Mouse (Mus musculus): ENCODE data around the gene Tap1. TPM values are rescaled to one million over a fixed set of nuclear protein-coding genes. Genes with fewer than 3 reads are reported as not detected.
A peak's percentile ranks its signal among the peaks of the same experiment; 100 is the strongest.

Gene Tap1
- total and polyA plus RNA-seq, 3 experiments: 102 to 184 (median 157) TPM

DNA sequence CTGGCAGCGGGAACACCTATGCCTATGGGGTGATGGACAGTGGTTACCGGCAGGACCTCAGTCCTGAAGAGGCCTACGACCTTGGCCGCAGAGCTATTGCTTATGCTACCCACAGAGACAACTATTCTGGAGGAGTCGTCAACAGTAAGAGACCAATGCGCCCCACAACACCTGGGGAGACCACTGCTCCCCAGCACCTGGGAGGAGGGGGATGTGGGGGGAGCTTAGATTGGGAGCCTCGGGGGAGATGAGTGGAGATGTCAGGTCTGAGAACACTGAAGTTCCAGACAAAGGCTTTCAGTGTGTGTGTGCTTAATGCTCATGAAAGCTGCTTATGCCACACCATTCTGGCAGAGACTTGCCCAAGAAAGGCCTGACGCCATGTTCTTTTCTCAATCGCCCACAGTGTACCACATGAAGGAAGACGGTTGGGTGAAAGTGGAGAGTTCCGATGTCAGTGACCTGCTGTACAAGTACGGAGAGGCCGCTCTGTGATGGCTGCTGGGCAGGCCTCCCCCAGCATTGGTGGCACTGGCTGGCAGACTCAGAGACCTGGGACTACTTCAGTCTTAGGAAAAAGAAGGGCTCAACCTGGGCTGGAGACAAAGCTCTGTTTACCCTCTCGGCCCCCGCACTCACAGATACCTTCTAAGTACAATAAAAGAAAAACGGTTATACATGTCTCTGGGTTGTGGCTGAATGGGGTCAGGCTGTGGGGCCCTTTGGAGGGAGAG lies 13.6 kb downstream of the Tap1 start:
- Histone ChIP-seq H3K4me3 (replicated peaks in 1 of 3; ENCODE audit: low read depth in 2 of 3, low read length in 2 of 3, poor library complexity in 1 of 3) (peak overlapping the region in 1 of 3 experiments; percentile 6), H3K79me2 (replicated peaks; ENCODE audit: control insufficient read depth, extremely low read depth, insufficient read depth, poor library complexity, severe bottlenecking) (peaks cover 44% of the 10 kb centered on the region), H3K4me1 (ENCODE audit: control insufficient read depth in 1 of 2, insufficient read depth in 2 of 2) (peaks cover 12 to 43% of the 10 kb centered on the region in 2 experiments), H3K36me3 (replicated peaks in 1 of 2; ENCODE audit: control insufficient read depth in 1 of 2, insufficient read depth in 1 of 2, low read length in 1 of 2) (peaks cover 30 to 44% of the 10 kb centered on the region in 2 experiments), H3K9me3 (replicated peaks; ENCODE audit: low read length) (no peaks in the 10 kb centered on the region), H3K27me3 (replicated peaks) (no peaks in the 10 kb centered on the region), H3K4me2 (ENCODE audit: insufficient read depth, low read depth, poor library complexity, severe bottlenecking) (peak overlapping the region; percentile 89), H3K9ac (ENCODE audit: insufficient read depth, low read depth) (peak overlapping the region; percentile 58), H3K27ac (ENCODE audit: insufficient read depth, low read depth) (peak overlapping the region; percentile 45)
- no peak for DNase-seq (ENCODE audit: extremely low read depth)
- in situ Hi-C loops (cut with MboI; ENCODE audit: low pct_ligation_motif_present, low pct_unique_long_range_greater_than_20kb, low sequenced_read_pairs) (no loop called here), dilution Hi-C loops (cut with MboI; ENCODE audit: extremely low pct_ligation_motif_present, extremely low pct_unique_long_range_greater_than_20kb, low sequenced_read_pairs) (no loop called here)
- TF ChIP-seq UBTF (IDR thresholded peaks at IDR 0.05; ENCODE audit: low read depth, low read length) (no peak), EP300 (IDR thresholded peaks at IDR 0.05; ENCODE audit: low read length) (no peak), NRF1 (IDR thresholded peaks at IDR 0.05; ENCODE audit: low read depth, low read length) (no peak), RAD21 (IDR thresholded peaks at IDR 0.05; ENCODE audit: low read depth, low read length) (no peak), JUND (conservative IDR thresholded peaks at IDR 0.05; ENCODE audit: low read depth, low read length) (no peak), MXI1 (IDR thresholded peaks at IDR 0.05; ENCODE audit: low read depth, low read length) (no peak), USF2 (conservative IDR thresholded peaks at IDR 0.05; ENCODE audit: low read depth, low read length) (no peak), CHD2 (IDR thresholded peaks at IDR 0.05; ENCODE audit: low read length) (no peak), BHLHE40 (IDR thresholded peaks at IDR 0.05; ENCODE audit: low read depth, low read length) (no peak), MYC (IDR thresholded peaks at IDR 0.05; ENCODE audit: low read depth, low read length) (no peak), MEF2A (IDR thresholded peaks at IDR 0.05; ENCODE audit: borderline replicate concordance, low read depth, low read length) (no peak), TBP (conservative IDR thresholded peaks at IDR 0.05; ENCODE audit: low read depth, low read length) (no peak), ELF1 (IDR thresholded peaks at IDR 0.05; ENCODE audit: low read depth, low read length) (no peak), POLR2AphosphoS2 (IDR thresholded peaks at IDR 0.05; ENCODE audit: low read depth, low read length) (no peak), TCF12 (IDR thresholded peaks at IDR 0.05; ENCODE audit: low read depth, low read length) (no peak), MAFK (IDR thresholded peaks at IDR 0.05; ENCODE audit: insufficient replicate concordance, low read length) (no peak), SIN3A (IDR thresholded peaks at IDR 0.05; ENCODE audit: low read length) (no peak), MAX (IDR thresholded peaks at IDR 0.05; ENCODE audit: low read length) (no peak)

- Histone ChIP-seq H3K4me2 (ENCODE audit: insufficient read depth, low read depth, poor library complexity, severe bottlenecking) (no peak overlapping the region), H3K4me1 (ENCODE audit: control insufficient read depth in 1 of 2, insufficient read depth in 2 of 2) (peaks cover 14 to 43% of the 10 kb centered on the region in 2 experiments), H3K79me2 (replicated peaks; ENCODE audit: control insufficient read depth, extremely low read depth, insufficient read depth, poor library complexity, severe bottlenecking) (peaks cover 50% of the 10 kb centered on the region), H3K4me3 (replicated peaks in 1 of 3; ENCODE audit: low read depth in 2 of 3, low read length in 2 of 3, poor library complexity in 1 of 3) (no peak overlapping the region), H3K9me3 (replicated peaks; ENCODE audit: low read length) (no peaks in the 10 kb centered on the region), H3K27me3 (replicated peaks) (no peaks in the 10 kb centered on the region), H3K36me3 (replicated peaks in 1 of 2; ENCODE audit: control insufficient read depth in 1 of 2, insufficient read depth in 1 of 2, low read length in 1 of 2) (peaks cover 29 to 44% of the 10 kb centered on the region in 2 experiments), H3K27ac (ENCODE audit: insufficient read depth, low read depth) (no peak overlapping the region), H3K9ac (ENCODE audit: insufficient read depth, low read depth) (no peak overlapping the region)
- in situ Hi-C loops (cut with MboI; ENCODE audit: low pct_ligation_motif_present, low pct_unique_long_range_greater_than_20kb, low sequenced_read_pairs) (no loop called here), dilution Hi-C loops (cut with MboI; ENCODE audit: extremely low pct_ligation_motif_present, extremely low pct_unique_long_range_greater_than_20kb, low sequenced_read_pairs) (no loop called here)
- DNase-seq (ENCODE audit: extremely low read depth): no peak
- TF ChIP-seq JUN (IDR thresholded peaks at IDR 0.05; ENCODE audit: insufficient read depth, low read depth, low read length) (no peak), CTCF (conservative IDR thresholded peaks at IDR 0.05 in 1 of 2, IDR thresholded peaks at IDR 0.05 in 1 of 2; ENCODE audit: low read depth in 2 of 2, low read length in 2 of 2) (no peak), ELF1 (IDR thresholded peaks at IDR 0.05; ENCODE audit: low read depth, low read length) (no peak), TCF12 (IDR thresholded peaks at IDR 0.05; ENCODE audit: low read depth, low read length) (no peak)
These were observed 14.2 kb downstream of the Tap1 start for GRCm38 (mm10) chr17:34201506-34202055.

Measured in CH12.LX (cell line).